Mouse (Mus musculus): ENCODE measurements around the gene Proser1. TPM values are rescaled to one million over a fixed set of nuclear protein-coding genes. Genes with fewer than 3 reads are reported as not detected.

Proser1 gene
- polyA plus RNA-seq, 1 experiment from 2014 or later: 29.7 TPM

- WGBS: 70% methylated on average over 5 of the region's 5 CpGs
- Histone ChIP-seq H3K9ac (replicated peaks; ENCODE audit: low read depth, low read length) (no peak overlapping the region), H3K4me3 (replicated peaks; ENCODE audit: low read length) (no peak overlapping the region), H3K9me3 (ENCODE audit: control insufficient read depth, low read length) (no peaks in the 10 kb centered on the region), H3K27ac (ENCODE audit: low read length) (no peak overlapping the region), H3K36me3 (ENCODE audit: control insufficient read depth, insufficient read depth) (0 out of 2 replicates have a peak, but pooled peaks cover 2% of the 10 kb centered on the region), H3K27me3 (replicated peaks; ENCODE audit: control insufficient read depth, insufficient read depth, low read length) (no peaks in the 10 kb centered on the region), H3K4me2 (ENCODE audit: low read length) (no peak overlapping the region), H3K4me1 (replicated peaks; ENCODE audit: control insufficient read depth, insufficient read depth, low read length) (no peaks in the 10 kb centered on the region)
- ATAC-seq: peak; percentile 29; the same call in 1 of the 2 replicates
Observed at GRCm38 (mm10) chr3:53445540-53445939, 17.9 kb upstream of the Proser1 start.

- no peak overlapping the region for H3K9ac ChIP-seq (replicated peaks; ENCODE audit: low read depth, low read length)
- H3K4me1 ChIP-seq (replicated peaks; ENCODE audit: control insufficient read depth, insufficient read depth, low read length): no peaks in the 10 kb centered on the region
- WGBS: 82% methylated on average over 3 of the region's 3 CpGs
- no peak for ATAC-seq
- no peak overlapping the region for H3K4me3 ChIP-seq (replicated peaks; ENCODE audit: low read length)
- peaks cover 8% of the 10 kb centered on the region; the same call in 1 of the 2 replicates for H3K36me3 ChIP-seq (ENCODE audit: control insufficient read depth, insufficient read depth)
- H3K27ac ChIP-seq (ENCODE audit: low read length): no peak overlapping the region
- no peaks in the 10 kb centered on the region for H3K9me3 ChIP-seq (ENCODE audit: control insufficient read depth, low read length)
- H3K27me3 ChIP-seq (replicated peaks; ENCODE audit: control insufficient read depth, insufficient read depth, low read length): no peaks in the 10 kb centered on the region
- H3K4me2 ChIP-seq (ENCODE audit: low read length): no peak overlapping the region
Observed at GRCm38 (mm10) chr3:53446801-53447200, 16.7 kb upstream of the Proser1 start.

- H3K4me2 ChIP-seq (ENCODE audit: low read length): no peak overlapping the region
- H3K27ac ChIP-seq (ENCODE audit: low read length): no peak overlapping the region
- H3K4me3 ChIP-seq (replicated peaks; ENCODE audit: low read length): no peak overlapping the region
- H3K9me3 ChIP-seq (ENCODE audit: control insufficient read depth, low read length): no peaks in the 10 kb centered on the region
- 32% methylated on average over 2 of the region's 2 CpGs for WGBS
- no peak overlapping the region for H3K9ac ChIP-seq (replicated peaks; ENCODE audit: low read depth, low read length)
- no peaks in the 10 kb centered on the region for H3K4me1 ChIP-seq (replicated peaks; ENCODE audit: control insufficient read depth, insufficient read depth, low read length)
- ATAC-seq: peak; percentile 81
- H3K36me3 ChIP-seq (ENCODE audit: control insufficient read depth, insufficient read depth): peaks cover 15% of the 10 kb centered on the region; the same call in 1 of the 2 replicates
- H3K27me3 ChIP-seq (replicated peaks; ENCODE audit: control insufficient read depth, insufficient read depth, low read length): no peaks in the 10 kb centered on the region
Observed at GRCm38 (mm10) chr3:53448208-53448607, 15.3 kb upstream of the Proser1 start.

- H3K36me3 ChIP-seq (ENCODE audit: control insufficient read depth, insufficient read depth): peaks cover 20% of the 10 kb centered on the region
- no peak overlapping the region for H3K4me2 ChIP-seq (ENCODE audit: low read length)
- H3K4me3 ChIP-seq (replicated peaks; ENCODE audit: low read length): no peak overlapping the region
- H3K9me3 ChIP-seq (ENCODE audit: control insufficient read depth, low read length): no peaks in the 10 kb centered on the region
- WGBS: 93% methylated on average over 11 of the region's 11 CpGs
- H3K9ac ChIP-seq (replicated peaks; ENCODE audit: low read depth, low read length): no peak overlapping the region
- no peaks in the 10 kb centered on the region for H3K4me1 ChIP-seq (replicated peaks; ENCODE audit: control insufficient read depth, insufficient read depth, low read length)
- no peaks in the 10 kb centered on the region for H3K27me3 ChIP-seq (replicated peaks; ENCODE audit: control insufficient read depth, insufficient read depth, low read length)
- ATAC-seq: no peak
- no peak overlapping the region for H3K27ac ChIP-seq (ENCODE audit: low read length)
Observed at GRCm38 (mm10) chr3:53450666-53451065, 12.8 kb upstream of the Proser1 start.

GRCm38 (mm10) chr3:53452351-53452750 lies 11.1 kb upstream of the Proser1 start:
- Histone ChIP-seq H3K4me2 (ENCODE audit: low read length) (no peak overlapping the region), H3K9me3 (ENCODE audit: control insufficient read depth, low read length) (no peaks in the 10 kb centered on the region), H3K9ac (replicated peaks; ENCODE audit: low read depth, low read length) (no peak overlapping the region), H3K27me3 (replicated peaks; ENCODE audit: control insufficient read depth, insufficient read depth, low read length) (no peaks in the 10 kb centered on the region), H3K4me3 (replicated peaks; ENCODE audit: low read length) (no peak overlapping the region), H3K4me1 (replicated peaks; ENCODE audit: control insufficient read depth, insufficient read depth, low read length) (no peaks in the 10 kb centered on the region), H3K36me3 (ENCODE audit: control insufficient read depth, insufficient read depth) (peaks cover 29% of the 10 kb centered on the region), H3K27ac (ENCODE audit: low read length) (no peak overlapping the region)
- no peak for ATAC-seq
- WGBS: 94% methylated on average over 10 of the region's 10 CpGs

- no peaks in the 10 kb centered on the region for H3K9me3 ChIP-seq (ENCODE audit: control insufficient read depth, low read length)
- H3K27ac ChIP-seq (ENCODE audit: low read length): no peak overlapping the region
- no peak for ATAC-seq
- 95% methylated on average over 7 of the region's 7 CpGs for WGBS
- H3K4me1 ChIP-seq (replicated peaks; ENCODE audit: control insufficient read depth, insufficient read depth, low read length): no peaks in the 10 kb centered on the region
- H3K36me3 ChIP-seq (ENCODE audit: control insufficient read depth, insufficient read depth): peaks cover 31% of the 10 kb centered on the region
- no peak overlapping the region for H3K4me3 ChIP-seq (replicated peaks; ENCODE audit: low read length)
- no peaks in the 10 kb centered on the region for H3K27me3 ChIP-seq (replicated peaks; ENCODE audit: control insufficient read depth, insufficient read depth, low read length)
- H3K9ac ChIP-seq (replicated peaks; ENCODE audit: low read depth, low read length): no peak overlapping the region
- no peak overlapping the region for H3K4me2 ChIP-seq (ENCODE audit: low read length)
Observed at GRCm38 (mm10) chr3:53453346-53453745, 10.1 kb upstream of the Proser1 start.

GRCm38 (mm10) chr3:53454005-53454404 lies 9.5 kb upstream of the Proser1 start:
- H3K9ac ChIP-seq (replicated peaks; ENCODE audit: low read depth, low read length): no peak overlapping the region

GRCm38 (mm10) chr3:53454561-53454960 lies 8.9 kb upstream of the Proser1 start:
- Histone ChIP-seq H3K4me2 (ENCODE audit: low read length) (no peak overlapping the region), H3K4me1 (replicated peaks; ENCODE audit: control insufficient read depth, insufficient read depth, low read length) (no peaks in the 10 kb centered on the region), H3K4me3 (replicated peaks; ENCODE audit: low read length) (no peak overlapping the region), H3K27me3 (replicated peaks; ENCODE audit: control insufficient read depth, insufficient read depth, low read length) (no peaks in the 10 kb centered on the region), H3K27ac (ENCODE audit: low read length) (no peak overlapping the region), H3K9me3 (ENCODE audit: control insufficient read depth, low read length) (no peaks in the 10 kb centered on the region), H3K9ac (replicated peaks; ENCODE audit: low read depth, low read length) (no peak overlapping the region), H3K36me3 (ENCODE audit: control insufficient read depth, insufficient read depth) (peaks cover 34% of the 10 kb centered on the region)
- 91% methylated on average over 6 of the region's 6 CpGs for WGBS
- no peak for ATAC-seq

More at GRCm38 (mm10) chr3:53454005-53454404, 9.5 kb upstream of the Proser1 start:
- no peak for ATAC-seq
- 94% methylated on average over 6 of the region's 6 CpGs for WGBS
- no peak overlapping the region for H3K27ac ChIP-seq (ENCODE audit: low read length)
- H3K4me2 ChIP-seq (ENCODE audit: low read length): no peak overlapping the region
- H3K4me3 ChIP-seq (replicated peaks; ENCODE audit: low read length): no peak overlapping the region
- no peaks in the 10 kb centered on the region for H3K4me1 ChIP-seq (replicated peaks; ENCODE audit: control insufficient read depth, insufficient read depth, low read length)
- H3K36me3 ChIP-seq (ENCODE audit: control insufficient read depth, insufficient read depth): peaks cover 34% of the 10 kb centered on the region
- H3K27me3 ChIP-seq (replicated peaks; ENCODE audit: control insufficient read depth, insufficient read depth, low read length): no peaks in the 10 kb centered on the region
- H3K9me3 ChIP-seq (ENCODE audit: control insufficient read depth, low read length): no peaks in the 10 kb centered on the region

- Histone ChIP-seq H3K4me2 (ENCODE audit: low read length) (no peak overlapping the region), H3K4me3 (replicated peaks; ENCODE audit: low read length) (no peak overlapping the region), H3K27ac (ENCODE audit: low read length) (no peak overlapping the region), H3K27me3 (replicated peaks; ENCODE audit: control insufficient read depth, insufficient read depth, low read length) (no peaks in the 10 kb centered on the region), H3K9me3 (ENCODE audit: control insufficient read depth, low read length) (no peaks in the 10 kb centered on the region), H3K4me1 (replicated peaks; ENCODE audit: control insufficient read depth, insufficient read depth, low read length) (no peaks in the 10 kb centered on the region), H3K36me3 (ENCODE audit: control insufficient read depth, insufficient read depth) (peaks cover 34% of the 10 kb centered on the region), H3K9ac (replicated peaks; ENCODE audit: low read depth, low read length) (no peak overlapping the region)
- WGBS: 90% methylated on average over 7 of the region's 7 CpGs
- no peak for ATAC-seq
Observed at GRCm38 (mm10) chr3:53454984-53455383, 8.5 kb upstream of the Proser1 start.

- no peak for ATAC-seq
- H3K4me3 ChIP-seq (replicated peaks; ENCODE audit: low read length): no peak overlapping the region
- peaks cover 23% of the 10 kb centered on the region for H3K36me3 ChIP-seq (ENCODE audit: control insufficient read depth, insufficient read depth)
- H3K4me2 ChIP-seq (ENCODE audit: low read length): no peak overlapping the region
- WGBS: 78% methylated on average over 5 of the region's 5 CpGs
- H3K9me3 ChIP-seq (ENCODE audit: control insufficient read depth, low read length): no peaks in the 10 kb centered on the region
- no peaks in the 10 kb centered on the region for H3K27me3 ChIP-seq (replicated peaks; ENCODE audit: control insufficient read depth, insufficient read depth, low read length)
- peaks cover 13% of the 10 kb centered on the region for H3K4me1 ChIP-seq (replicated peaks; ENCODE audit: control insufficient read depth, insufficient read depth, low read length)
- no peak overlapping the region for H3K9ac ChIP-seq (replicated peaks; ENCODE audit: low read depth, low read length)
- no peak overlapping the region for H3K27ac ChIP-seq (ENCODE audit: low read length)
Observed at GRCm38 (mm10) chr3:53457750-53458149, 5.7 kb upstream of the Proser1 start.
